Mouse (Mus musculus): ENCODE measurements at regions not wholly inside any gene's neighbourhood (a gene's known extent, or its start where the extent isn't known, plus 50 kb on each side); places are given as distances from the start of the nearest gene placed in this dataset.

DNA sequence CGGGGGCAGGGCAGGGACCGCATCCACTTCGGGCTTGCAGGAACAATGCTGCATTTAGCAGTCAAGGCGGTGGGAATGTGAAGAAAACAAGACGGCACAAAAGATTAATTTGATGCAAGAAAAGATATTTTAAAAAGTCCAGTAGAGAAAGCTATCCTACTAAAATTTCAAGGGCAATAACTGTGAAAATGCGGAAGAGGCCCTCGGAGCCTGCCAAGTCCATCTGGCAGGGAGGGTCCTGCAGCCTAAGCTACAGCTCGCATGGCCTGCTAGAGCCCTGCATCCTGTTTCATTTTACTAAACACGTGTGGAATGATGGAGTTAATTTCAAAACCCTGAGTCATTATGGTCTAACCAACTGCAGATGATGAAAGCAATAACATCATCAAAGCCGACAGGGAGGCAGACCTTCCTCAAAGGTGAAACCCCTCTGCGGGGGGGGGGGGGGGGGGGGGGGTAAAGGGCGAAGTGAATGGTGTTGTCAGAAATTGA, 125.2 kb downstream of the Tcp10c start:
- TF ChIP-seq CTCF (IDR thresholded peaks at IDR 0.05; ENCODE audit: low read depth) (no peak), EP300 (IDR thresholded peaks at IDR 0.05; ENCODE audit: low read depth) (no peak)

Measured in liver, postnatal 0 days (tissue).